Mouse (Mus musculus) bone marrow, adult 2 months (tissue): ENCODE results near the gene C1ql1. TPM values are rescaled to one million over a fixed set of nuclear protein-coding genes. Genes with fewer than 3 reads are reported as not detected.

Experiments used
- H3K27ac ChIP-seq: fragments of 200-500 bp; 2 replicates; pipeline ENCODE4 v1.5.1; 2012; ENCODE audit warnings: low read depth, mild to moderate bottlenecking, control low read depth, inconsistent platforms, low read length; ENCODE audit not compliant: control insufficient read depth, poor library complexity, insufficient read depth
- H3K4me1 ChIP-seq: fragments of 200-500 bp; 2 replicates; pipeline ENCODE4 v1.6.1; 2011; ENCODE audit warnings: low read length; ENCODE audit not compliant: control insufficient read depth, insufficient read depth
- H3K4me3 ChIP-seq: fragments of 200-500 bp; replicated peaks from 2 replicates; pipeline ENCODE3; 2011; ENCODE audit warnings: mild to moderate bottlenecking, low read depth, low read length, control low read depth; ENCODE audit not compliant: control insufficient read depth
- CTCF ChIP-seq: fragments of 200-500 bp; IDR thresholded peaks from 2 replicates; pipeline ENCODE4 v1.5.1; 2011; ENCODE audit warnings: low read length, control low read depth; ENCODE audit not compliant: control insufficient read depth, insufficient read depth
- POLR2A ChIP-seq: fragments of 200-500 bp; IDR thresholded peaks from 2 replicates; pipeline ENCODE4 v1.6.1; 2011; ENCODE audit warnings: low read depth, mild to moderate bottlenecking, control low read depth, low read length, borderline replicate concordance; ENCODE audit not compliant: control insufficient read depth
- WGBS: fragments of 180-500 bp; shearing (Covaris S2); methylation state at CpG from one replicate; pipeline ENCODE4 v1.1.7; 2018; 5-methylcytosine and 5-hydroxymethylcytosine counted together
- polyA plus RNA-seq: library from polyadenylated mRNA; stranded (reverse); fragments of >200 nt; gene quantifications from 2 replicates; pipeline ENCODE4 v1.2.4, GENCODE M21; 2011; ENCODE audit warnings: low replicate concordance; ENCODE audit not compliant: missing spikeins, insufficient read depth, insufficient read length

C1ql1 gene
- polyA plus RNA-seq, 1 experiment: not detected

- no peak overlapping the region for H3K4me3 ChIP-seq
- TF ChIP-seq POLR2A (no peak), CTCF (no peak)
- 73% methylated on average over 5 of the region's 5 CpGs for WGBS
- H3K27ac ChIP-seq: no peak overlapping the region
- H3K4me1 ChIP-seq: peaks cover 4% of the 10 kb centered on the region
Measured at GRCm38 (mm10) chr11:102890096-102890495, 56.4 kb downstream of the C1ql1 start.

Other genes starting within 250 kb of the C1ql1 start
- 8.1 and 17.1 TPM in 2 replicates for gene Ccdc43, start 248.9 kb downstream of the C1ql1 start, polyA plus RNA-seq
- 2.9 and 11.8 TPM in 2 replicates for gene Adam11, start 185.2 kb downstream of the C1ql1 start, polyA plus RNA-seq
- 0.41 and 3.4 TPM in 2 replicates for gene Gjc1, start 127.0 kb downstream of the C1ql1 start, polyA plus RNA-seq
- 2.1 TPM in 1 of 2 replicates, not detected in the other for gene Higd1b, start 110.8 kb downstream of the C1ql1 start, polyA plus RNA-seq
- gene Eftud2, start 65.7 kb downstream of the C1ql1 start, polyA plus RNA-seq: 77.3 and 159 TPM in 2 replicates
- gene Ccdc103, start 65.5 kb downstream of the C1ql1 start, polyA plus RNA-seq: 0.70 TPM in 1 of 2 replicates, not detected in the other
- not detected in 2 replicates for gene Fam187a, start 61.5 kb downstream of the C1ql1 start, polyA plus RNA-seq
- 8.1 and 11.4 TPM in 2 replicates for gene Gfap, start 45.8 kb downstream of the C1ql1 start, polyA plus RNA-seq
- gene Kif18b, start 21.6 kb downstream of the C1ql1 start, polyA plus RNA-seq: 32.8 and 37.0 TPM in 2 replicates
- 28.0 and 38.2 TPM in 2 replicates for gene Nmt1, start 81.5 kb upstream of the C1ql1 start, polyA plus RNA-seq
- gene Dcakd, start 81.6 kb upstream of the C1ql1 start, polyA plus RNA-seq: 10.0 and 13.9 TPM in 2 replicates
- gene Plcd3, start 155.0 kb upstream of the C1ql1 start, polyA plus RNA-seq: 2.6 and 5.1 TPM in 2 replicates
- 25.5 and 34.1 TPM in 2 replicates for gene Acbd4, start 155.0 kb upstream of the C1ql1 start, polyA plus RNA-seq
- gene Hexim1, start 169.5 kb upstream of the C1ql1 start, polyA plus RNA-seq: 14.0 and 21.8 TPM in 2 replicates
- 2.8 and 5.7 TPM in 2 replicates for gene Hexim2, start 185.7 kb upstream of the C1ql1 start, polyA plus RNA-seq
- 42.0 and 121 TPM in 2 replicates for gene Fmnl1, start 224.4 kb upstream of the C1ql1 start, polyA plus RNA-seq